Mouse (Mus musculus) G1E (cell line): Measurements from ENCODE around the gene Hrasls.

Source experiments
- CTCF ChIP-seq: IDR thresholded peaks from 2 replicates; pipeline ENCODE4 v1.5.1; 2012; ENCODE audit warnings: low read depth, low read length, inconsistent platforms, mixed read lengths
- GATA1 ChIP-seq: IDR thresholded peaks from 2 replicates; pipeline ENCODE4 v1.6.1; 2012; ENCODE audit warnings: borderline replicate concordance, low read length, inconsistent platforms, mixed read lengths
- TAL1 ChIP-seq: conservative IDR thresholded peaks from 2 replicates; pipeline ENCODE4 v1.6.1; 2012; ENCODE audit warnings: low read depth, low read length, inconsistent platforms, mixed read lengths

GRCm38 (mm10) chr16:29171741-29172140 lies 37.8 kb upstream of the Hrasls start:
- TF ChIP-seq CTCF (no peak), GATA1 (no peak), TAL1 (no peak)
